Mouse (Mus musculus): ENCODE data around the gene Cpox. TPM values are rescaled to one million over a fixed set of nuclear protein-coding genes. Genes with fewer than 3 reads are reported as not detected.

The Cpox gene
- total RNA-seq, 2 experiments from 2014 or later: 27.7 to 28.9 TPM

DNA sequence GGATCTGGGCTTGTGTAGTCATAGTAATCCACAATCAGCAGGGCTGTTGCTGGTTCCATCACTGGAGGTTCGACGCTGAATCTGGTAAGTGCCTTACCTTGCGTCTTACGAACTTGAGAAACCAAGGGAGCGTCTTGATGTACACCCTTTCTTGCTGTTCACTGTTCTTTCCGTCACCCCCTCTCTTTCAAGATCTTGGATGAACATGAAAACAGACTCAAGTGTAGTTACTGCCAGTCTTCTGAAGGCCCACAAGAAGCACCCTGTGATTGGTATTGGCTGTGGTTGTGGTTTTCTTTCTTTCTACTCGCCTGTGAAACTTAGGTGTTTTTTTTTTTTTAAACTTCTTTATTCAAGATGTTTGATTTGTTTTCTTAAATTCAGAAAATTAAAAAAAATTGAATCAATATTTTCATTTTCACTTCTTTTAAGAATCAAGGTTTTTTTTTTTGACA is 48.6 kb downstream of the Cpox start, which contains the start of gene Gpr15:
Gene Gpr15, minus strand, starts transcription at position 405 of the 455 bp plus-strand sequence.
- no peak for DNase-seq (ENCODE audit: extremely low spot score in 1 of 2, low spot score in 2 of 2)
- intact Hi-C loops (cut with DNase I): no loop called here

DNA sequence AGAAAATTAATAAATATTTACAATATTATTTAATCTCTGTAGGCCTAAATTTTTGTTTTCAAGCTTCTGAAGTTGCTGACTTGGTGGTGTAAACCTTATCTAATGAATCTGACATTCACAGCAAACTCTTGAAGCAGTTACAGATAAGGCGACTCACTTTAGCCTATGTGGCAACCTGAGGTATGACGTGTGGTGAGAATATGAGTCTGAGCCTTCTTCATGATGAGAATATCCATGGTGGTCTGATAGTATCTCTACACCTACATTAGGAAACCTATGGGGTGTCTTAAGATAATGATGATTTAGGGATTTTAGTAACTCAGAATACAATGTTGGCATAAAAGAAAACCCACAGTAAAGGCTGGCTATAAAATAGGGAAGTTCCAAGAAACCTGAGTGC is 52.2 kb downstream of the Cpox start:
- DNase-seq (ENCODE audit: extremely low spot score in 1 of 2, low spot score in 2 of 2): no peak
- intact Hi-C loops (cut with DNase I): no loop called here

DNA sequence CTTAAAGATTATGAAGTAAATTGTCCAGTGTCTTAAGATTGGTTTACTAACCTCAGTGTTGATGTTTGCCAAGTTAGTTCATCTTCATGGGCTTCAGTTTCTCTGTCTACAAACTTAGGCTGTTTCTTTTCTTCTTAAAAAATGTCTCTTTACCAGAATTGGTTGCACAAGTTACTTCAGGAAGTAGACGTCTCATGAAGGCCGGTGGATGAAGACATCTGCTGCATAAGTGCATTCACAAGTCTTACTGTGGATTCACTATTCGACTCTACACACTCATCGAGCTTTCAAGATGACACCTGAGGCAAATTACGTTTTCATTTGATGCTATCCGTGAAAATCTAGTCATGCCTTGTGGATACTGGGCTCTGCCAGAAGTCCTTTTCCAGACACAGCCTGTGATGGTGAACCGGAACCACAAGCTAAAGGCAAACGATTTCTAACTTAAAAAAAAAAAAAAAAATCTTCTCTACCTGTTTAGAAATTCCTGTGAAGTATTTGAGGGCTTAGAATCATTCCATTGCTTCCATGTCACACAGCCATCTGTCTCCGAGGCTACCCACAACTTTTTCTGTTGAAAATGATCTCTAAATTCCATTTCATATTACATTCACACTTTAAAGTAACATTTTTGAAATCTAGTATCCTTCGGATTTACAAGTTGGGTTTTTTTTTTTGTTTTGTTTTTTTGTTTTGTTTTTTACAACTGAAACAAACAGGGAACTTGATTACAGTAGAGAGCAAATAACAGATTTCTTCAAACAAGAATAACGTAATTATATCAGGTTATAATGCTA is 56.8 kb downstream of the Cpox start:
- DNase-seq (ENCODE audit: extremely low spot score in 1 of 2, low spot score in 2 of 2): no peak
- intact Hi-C loops (cut with DNase I): no loop called here

DNA sequence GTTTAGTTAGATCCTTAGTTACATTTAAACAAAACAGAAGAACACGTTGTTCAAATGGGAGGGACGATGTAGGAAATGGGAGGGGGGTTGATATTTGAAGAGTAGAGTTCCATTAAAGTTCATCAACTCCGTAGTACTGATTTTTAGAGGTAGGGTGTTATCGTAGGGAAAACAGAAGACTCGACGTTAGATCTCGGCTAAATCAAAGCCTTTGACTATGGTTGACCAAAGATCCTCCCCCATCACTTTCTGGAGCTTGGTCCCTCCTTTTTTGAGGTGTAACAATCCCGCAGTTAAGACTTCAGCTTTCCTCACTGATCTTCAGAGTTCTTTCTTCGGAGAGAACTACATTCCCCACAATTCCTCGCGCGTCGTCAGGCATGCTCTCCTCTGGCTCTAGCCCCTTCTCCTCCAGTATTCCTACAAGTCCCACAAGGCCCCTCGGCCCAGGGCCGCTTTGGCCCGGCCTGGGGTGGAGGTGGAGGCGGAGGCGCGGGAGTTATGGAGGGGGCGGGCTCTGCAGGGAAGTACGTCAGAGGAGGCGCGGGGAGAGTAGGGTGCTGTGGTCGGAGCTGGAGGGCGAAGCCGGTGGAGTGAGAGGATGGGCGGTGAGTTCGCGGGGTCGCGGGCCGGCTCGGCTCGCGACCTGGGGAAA is 57.5 kb downstream of the Cpox start, which contains the start of gene Cldnd1:
Gene Cldnd1, plus strand, starts transcription at position 434 of the 655 bp plus-strand sequence.
- intact Hi-C loops (cut with DNase I): loop anchor here (2.0 kb wide), 1 partner anchor 49 kb away; no protein-coding TSS in a partner anchor
- DNase-seq (ENCODE audit: extremely low spot score in 1 of 2, low spot score in 2 of 2): peak; percentile 93 to 97

DNA sequence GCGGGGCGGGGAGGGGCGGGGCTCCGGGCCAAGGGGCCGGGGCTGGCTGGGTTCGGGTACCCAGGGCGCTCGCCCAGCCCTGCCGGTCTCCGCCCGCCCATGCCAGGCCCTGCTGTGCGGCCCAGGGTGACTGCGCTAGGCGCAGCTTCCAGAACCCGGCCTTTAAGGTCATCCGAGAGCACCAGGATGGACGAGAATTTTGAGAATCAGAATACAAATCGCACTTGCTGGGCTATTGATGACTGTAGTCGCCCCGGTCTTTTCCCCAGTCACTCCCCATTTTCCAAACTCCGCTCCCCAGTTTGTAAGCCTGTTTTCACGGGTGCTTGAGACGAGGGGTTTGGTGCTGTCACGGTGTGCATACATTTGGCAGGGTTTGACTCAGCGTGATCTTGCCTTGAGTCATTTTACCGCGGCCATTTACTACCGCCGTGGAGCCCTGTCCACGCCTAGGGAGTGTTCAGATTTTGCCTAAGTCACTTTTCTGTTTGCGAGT is 58.1 kb downstream of the Cpox start:
- intact Hi-C loops (cut with DNase I): loop anchor here (2.0 kb wide), 1 partner anchor 49 kb away; no protein-coding TSS in a partner anchor

DNA sequence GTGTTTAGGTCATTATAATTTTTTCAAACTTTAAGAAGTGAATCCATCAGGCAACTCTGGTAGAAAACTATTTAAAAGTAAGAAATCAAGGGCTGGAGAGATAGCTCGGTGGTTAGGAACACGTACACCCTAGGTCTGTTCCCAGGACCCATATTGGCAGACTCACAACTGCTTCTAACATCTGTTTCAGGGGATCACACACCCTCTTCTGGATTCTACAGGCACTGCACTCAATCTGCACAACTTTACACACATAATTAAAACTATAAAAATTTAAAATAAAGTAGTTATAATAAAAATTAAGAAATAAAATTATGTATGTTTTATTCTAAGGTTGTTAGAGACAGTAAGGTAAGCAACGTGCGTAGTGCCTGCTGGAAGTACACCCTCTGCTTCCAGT is 68.1 kb downstream of the Cpox start:
- intact Hi-C loops (cut with DNase I): no loop called here
- DNase-seq (ENCODE audit: extremely low spot score in 1 of 2, low spot score in 2 of 2): no peak

More for the DNA sequence above, 58.1 kb downstream of the Cpox start:
- DNase-seq (ENCODE audit: extremely low spot score in 1 of 2, low spot score in 2 of 2): no peak

DNA sequence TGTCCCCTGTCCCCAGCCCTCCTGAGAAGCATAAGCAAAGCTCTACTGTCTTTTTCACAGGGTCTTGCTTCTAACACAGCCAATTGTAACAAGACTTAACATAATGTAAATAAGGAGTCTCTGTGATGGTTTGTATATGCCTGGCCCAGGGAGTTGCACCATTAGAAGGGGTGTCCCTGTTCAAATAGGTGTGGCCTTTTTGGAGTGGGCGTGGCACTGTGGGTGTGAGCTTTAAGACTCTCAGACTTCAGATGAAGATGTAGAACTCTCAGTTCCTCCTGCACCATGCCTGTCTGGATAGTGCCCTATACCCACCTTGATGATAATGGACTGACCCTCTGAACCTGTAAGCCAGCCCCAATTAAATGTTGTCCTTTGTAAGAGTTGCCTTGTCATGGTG is 68.7 kb downstream of the Cpox start:
- intact Hi-C loops (cut with DNase I): no loop called here
- no peak for DNase-seq (ENCODE audit: extremely low spot score in 1 of 2, low spot score in 2 of 2)

DNA sequence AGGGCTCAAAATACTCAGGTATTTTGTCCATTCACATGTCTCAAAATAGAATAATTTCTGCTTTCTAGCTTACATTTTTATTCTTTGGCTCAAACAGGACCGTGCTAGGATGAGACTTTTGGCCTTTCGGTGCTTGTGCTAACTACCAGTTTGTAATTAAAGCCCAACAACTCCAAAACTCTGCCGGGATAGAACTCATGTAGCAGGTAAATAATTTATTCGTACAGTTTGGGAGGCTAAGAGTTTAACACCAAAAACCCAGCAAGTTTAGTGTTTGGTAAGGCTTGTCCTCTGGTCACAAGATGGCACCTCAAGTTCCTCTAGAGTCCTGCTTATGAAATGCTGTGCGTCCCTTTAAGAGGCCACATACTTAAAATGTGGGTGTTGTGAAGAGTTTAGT is 70.7 kb downstream of the Cpox start:
- no peak for DNase-seq (ENCODE audit: extremely low spot score in 1 of 2, low spot score in 2 of 2)
- intact Hi-C loops (cut with DNase I): no loop called here

DNA sequence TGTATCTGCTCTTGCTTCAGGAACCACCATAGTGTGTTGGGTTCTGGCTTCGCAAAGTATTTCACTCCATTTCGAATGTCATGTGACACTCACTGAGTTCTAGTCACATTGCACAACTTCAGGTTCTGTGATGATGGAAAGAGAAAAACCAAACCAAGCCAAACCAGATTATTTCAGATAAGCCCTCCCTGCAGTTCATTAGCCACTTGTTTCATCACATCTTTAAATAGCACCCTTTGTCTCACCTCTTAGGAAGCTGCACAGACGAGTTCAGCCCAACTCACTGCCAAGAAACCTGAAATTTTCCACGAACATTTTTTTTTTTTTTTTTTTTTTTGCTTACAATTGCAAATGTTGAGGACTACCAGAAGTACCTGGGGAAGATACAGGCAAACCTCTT is 76.6 kb downstream of the Cpox start:
- intact Hi-C loops (cut with DNase I): no loop called here
- no peak for DNase-seq (ENCODE audit: extremely low spot score in 1 of 2, low spot score in 2 of 2)

DNA sequence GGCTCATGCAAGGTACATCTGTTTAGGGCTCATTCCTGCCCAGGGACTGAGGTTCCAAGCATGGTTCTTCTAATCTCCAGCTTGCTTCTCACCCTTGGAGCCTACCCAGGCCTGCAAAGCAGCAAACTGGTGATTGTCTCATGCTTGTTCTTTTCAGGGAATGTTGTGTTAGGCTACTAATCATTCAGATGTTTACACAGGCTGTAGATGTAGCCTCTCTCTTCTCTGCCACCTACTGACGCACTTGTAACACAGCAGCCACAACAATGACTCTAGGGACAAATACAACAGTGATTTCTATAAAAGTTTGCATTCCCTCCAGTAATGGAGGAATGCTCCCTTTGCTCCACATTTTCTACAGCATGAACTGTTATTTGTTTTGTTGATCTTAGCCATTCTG is 81.2 kb downstream of the Cpox start:
- intact Hi-C loops (cut with DNase I): no loop called here
- no peak for DNase-seq (ENCODE audit: extremely low spot score in 1 of 2, low spot score in 2 of 2)

DNA sequence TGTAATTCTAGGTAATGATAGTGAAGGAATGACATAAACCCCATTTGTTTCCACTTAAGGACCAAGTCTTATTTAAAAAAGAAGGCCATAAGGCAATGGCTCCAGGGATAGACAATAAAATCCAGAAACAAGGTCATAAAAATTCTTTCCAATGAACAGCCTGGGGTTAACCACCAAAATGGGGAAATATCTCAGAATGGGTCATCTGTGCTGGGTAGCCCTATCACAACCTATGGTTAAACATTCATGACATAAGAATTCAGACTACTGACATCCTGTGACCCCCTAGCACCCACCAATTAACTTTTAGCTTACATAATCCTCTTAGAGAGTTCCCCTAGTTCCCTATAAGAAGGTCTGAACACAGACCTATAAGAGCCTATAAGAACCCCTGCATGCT is 86.1 kb downstream of the Cpox start:
- DNase-seq (ENCODE audit: extremely low spot score in 1 of 2, low spot score in 2 of 2): no peak
- intact Hi-C loops (cut with DNase I): no loop called here

DNA sequence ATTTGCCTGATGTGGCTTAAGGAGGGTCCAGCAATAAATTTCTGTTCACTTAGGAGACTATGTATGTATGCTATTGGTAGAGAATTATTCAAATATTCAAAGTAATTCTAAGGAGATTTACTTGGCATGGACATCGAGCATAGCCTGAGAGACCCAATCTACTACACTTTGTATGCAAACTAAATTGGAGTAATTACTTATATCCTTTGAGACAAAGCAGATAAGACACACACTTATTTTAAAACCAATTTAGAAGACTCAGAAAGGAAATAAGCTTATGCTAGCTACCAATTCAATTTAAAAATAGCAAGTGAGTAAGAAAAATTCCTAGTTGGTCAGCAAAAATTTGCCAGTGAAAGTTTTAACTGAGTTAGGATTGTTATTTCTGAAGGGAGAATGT is 93.0 kb downstream of the Cpox start, which contains the start of gene Olfr172:
Gene Olfr172, minus strand, starts transcription at position 101 of the 400 bp plus-strand sequence.
- intact Hi-C loops (cut with DNase I): no loop called here

More for the DNA sequence above, 93.0 kb downstream of the Cpox start, which contains the start of gene Olfr172:
- DNase-seq (ENCODE audit: extremely low spot score in 1 of 2, low spot score in 2 of 2): no peak

Small RNAs within 50 kb of the gene (microRNA-seq; reads per million reads assigned to microRNA genes)
- not detected for gene Gm27564

Other genes with a start within 250 kb of the Cpox start
- 10 to 100 TPM; 20.6 to 22.1 TPM for gene St3gal6, start 146.0 kb upstream of the Cpox start, total RNA-seq (2021)
- not detected for gene Gm813, start 53.3 kb upstream of the Cpox start, total RNA-seq (2021)
- not detected for gene E330017A01Rik, start 31.6 kb upstream of the Cpox start, total RNA-seq (2021)
- gene Gpr15, start 48.8 kb downstream of the Cpox start, total RNA-seq (2021): not detected
- gene Cldnd1, start 57.6 kb downstream of the Cpox start, total RNA-seq (2021): 100 to 1,000 TPM; 119 to 122 TPM
- not detected for gene Olfr172, start 92.9 kb downstream of the Cpox start, total RNA-seq (2021)
- not detected for gene Olfr173, start 130.0 kb downstream of the Cpox start, total RNA-seq (2021)
- not detected for gene Olfr175-ps1, start 156.5 kb downstream of the Cpox start, total RNA-seq (2021)
- not detected for gene Olfr177, start 204.5 kb downstream of the Cpox start, total RNA-seq (2021)
- gene Olfr178, start 221.8 kb downstream of the Cpox start, total RNA-seq (2021): not detected